Mouse (Mus musculus) neural tube, embryonic 13.5 days (tissue): ENCODE measurements around the gene Hdhd3. TPM values are rescaled to one million over a fixed set of nuclear protein-coding genes. Genes with fewer than 3 reads are reported as not detected.

Experiments
- ATAC-seq: fragments of 200-750 bp; cut with Nextera tagmentation; 2 replicates; pipeline ENCODE4 v1.8.0; 2017; ENCODE audit warnings: low read depth, mild to moderate bottlenecking, moderate TSS enrichment, moderate library complexity
- H3K27ac ChIP-seq: fragments of 300-500 bp; sonication (generic); replicated peaks from 2 replicates; pipeline ENCODE4 v1.5.1; 2015; ENCODE audit warnings: moderate library complexity, mild to moderate bottlenecking, inconsistent platforms
- H3K27me3 ChIP-seq: fragments of 300-500 bp; sonication (generic); 2 replicates; pipeline ENCODE4 v1.6.1; 2015; ENCODE audit warnings: mild to moderate bottlenecking, inconsistent platforms
- H3K36me3 ChIP-seq: fragments of 300-500 bp; sonication (generic); 2 replicates; pipeline ENCODE4 v1.6.1; 2015; ENCODE audit warnings: mild to moderate bottlenecking, inconsistent platforms
- H3K4me1 ChIP-seq: fragments of 300-500 bp; sonication (generic); replicated peaks from 2 replicates; pipeline ENCODE4 v1.6.1; 2015; ENCODE audit warnings: inconsistent platforms
- H3K4me2 ChIP-seq: fragments of 300-500 bp; sonication (generic); 2 replicates; pipeline ENCODE4 v1.6.1; 2015; ENCODE audit warnings: inconsistent platforms, mild to moderate bottlenecking, moderate library complexity
- H3K4me3 ChIP-seq: fragments of 300-500 bp; sonication (generic); 2 replicates; pipeline ENCODE4 v1.5.1; 2015; ENCODE audit warnings: mild to moderate bottlenecking, inconsistent platforms
- H3K9ac ChIP-seq: fragments of 300-500 bp; sonication (generic); 2 replicates; pipeline ENCODE4 v1.6.1; 2015; ENCODE audit warnings: moderate library complexity, mild to moderate bottlenecking, inconsistent platforms
- H3K9me3 ChIP-seq: fragments of 300-500 bp; sonication (generic); 2 replicates; pipeline ENCODE4 v1.6.1; 2016; ENCODE audit warnings: inconsistent platforms
- WGBS: fragments of 180-500 bp; shearing (Covaris S2); methylation state at CpG from one replicate; pipeline ENCODE4 v1.1.7; 2015; 5-methylcytosine and 5-hydroxymethylcytosine counted together
- polyA plus RNA-seq: library from polyadenylated mRNA; unstranded; fragments of >200 nt; fragmentation: Nextera tagmentation; extraction: Ambion mirVana; gene quantifications from 2 replicates; pipeline ENCODE4 v1.2.1, GENCODE M21; 2015

Gene Hdhd3
- polyA plus RNA-seq, 1 experiment from 2014 or later, result 14.2 TPM

DNA sequence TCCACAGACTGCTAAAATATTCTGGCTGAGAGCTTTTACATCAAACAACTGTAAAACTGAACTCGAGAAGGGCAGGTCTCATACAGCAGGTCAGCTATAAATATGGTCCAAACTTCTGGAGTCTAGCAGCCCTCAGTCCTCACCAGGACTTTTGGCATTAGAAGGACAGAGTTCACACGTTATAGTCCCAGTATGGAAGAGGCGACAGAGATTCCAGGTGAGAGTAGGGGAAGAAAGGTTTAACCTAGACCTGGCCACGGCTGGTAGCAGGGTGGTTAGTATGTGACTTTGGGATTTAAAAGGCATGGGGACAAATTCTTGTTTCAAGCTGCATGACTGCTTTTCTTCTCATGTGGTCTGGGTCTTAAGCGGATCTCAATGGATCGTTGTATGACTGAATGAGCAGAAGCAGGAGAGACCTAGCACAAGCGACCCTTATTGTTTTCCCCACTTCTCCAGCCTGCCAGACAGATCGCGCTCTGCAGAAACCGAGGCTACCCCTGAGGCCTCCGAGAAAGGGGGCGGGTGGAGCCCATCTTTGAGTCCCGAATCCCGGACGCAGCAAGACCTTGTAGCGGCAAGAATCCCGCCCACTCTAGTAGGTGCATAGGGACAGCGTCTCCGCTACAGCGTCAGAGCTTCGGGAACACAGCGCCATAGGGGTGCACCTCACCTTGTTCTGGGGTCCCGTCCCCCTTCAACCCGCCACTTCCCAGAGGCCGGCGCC is 16.0 kb upstream of the Hdhd3 start:
- H3K4me3 ChIP-seq, result peak overlapping the region; percentile 70
- peak; percentile 70 for ATAC-seq
- 2% methylated on average over 26 of the region's 26 CpGs for WGBS

DNA sequence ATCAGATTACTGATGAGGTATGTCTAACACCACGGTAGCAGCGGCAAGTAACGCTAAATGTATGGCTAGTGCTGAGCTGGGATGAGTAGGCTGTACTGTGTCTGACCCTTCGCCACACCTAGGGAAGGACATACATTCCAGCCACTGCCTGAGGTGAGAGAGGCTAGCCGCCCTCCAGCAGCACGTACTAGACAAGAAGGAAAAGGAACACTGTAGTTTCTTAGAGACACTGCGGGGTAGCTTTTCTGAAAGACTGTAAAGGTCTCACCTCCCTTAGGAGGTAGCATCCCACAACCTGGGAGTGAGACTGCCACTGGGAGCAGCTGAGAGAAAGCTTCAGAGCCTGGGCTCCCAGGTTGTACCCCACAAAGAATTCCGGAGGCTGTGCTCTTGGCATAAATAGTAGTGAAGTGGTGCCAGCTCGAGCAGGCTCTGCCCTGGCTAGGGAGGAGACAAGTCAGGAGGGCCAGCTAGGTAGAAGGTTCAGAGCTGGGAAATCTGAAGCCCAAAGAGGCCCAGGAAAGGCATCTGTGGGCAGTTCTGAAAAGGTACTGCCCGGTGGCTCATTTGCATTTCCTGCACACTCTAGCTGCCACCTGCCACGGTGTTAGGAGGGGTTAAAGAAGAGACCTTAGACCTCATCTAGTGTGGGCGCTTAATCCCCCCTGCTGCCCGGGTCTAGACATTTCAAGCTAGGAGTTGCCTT is 15.3 kb upstream of the Hdhd3 start:
- Histone ChIP-seq H3K27ac (no peak overlapping the region), H3K27me3 (no peaks in the 10 kb centered on the region), H3K9me3 (no peaks in the 10 kb centered on the region), H3K36me3 (peaks cover 14% of the 10 kb centered on the region), H3K4me1 (peaks cover 26% of the 10 kb centered on the region), H3K4me2 (peak overlapping the region; percentile 72), H3K9ac (peak overlapping the region; percentile 86), H3K4me3 (peak overlapping the region; percentile 70)
- ATAC-seq, result no peak
- WGBS, result 56% methylated on average over 13 of the region's 13 CpGs

More for the DNA sequence above, 16.0 kb upstream of the Hdhd3 start:
- Histone ChIP-seq H3K27ac (peak overlapping the region; percentile 81), H3K9me3 (no peaks in the 10 kb centered on the region), H3K4me2 (peak overlapping the region; percentile 72), H3K36me3 (peaks cover 10% of the 10 kb centered on the region; the same call in 1 of the 2 replicates), H3K9ac (peak overlapping the region; percentile 86), H3K27me3 (no peaks in the 10 kb centered on the region), H3K4me1 (peaks cover 33% of the 10 kb centered on the region)

GRCm38 (mm10) chr4:62517538-62518415 is 14.5 kb upstream of the Hdhd3 start:
- Histone ChIP-seq H3K36me3 (peaks cover 15% of the 10 kb centered on the region), H3K4me3 (no peak overlapping the region), H3K4me2 (no peak overlapping the region), H3K9ac (0 out of 2 replicates have a peak overlapping the region, but pooled peaks have one; percentile 86), H3K27ac (no peak overlapping the region), H3K4me1 (peaks cover 24% of the 10 kb centered on the region), H3K9me3 (no peaks in the 10 kb centered on the region), H3K27me3 (no peaks in the 10 kb centered on the region)
- whole genome bisulfite sequencing, result 89% methylated on average over 10 of the region's 10 CpGs
- ATAC-seq, result no peak

GRCm38 (mm10) chr4:62517046-62517445 is 13.8 kb upstream of the Hdhd3 start:
- H3K9ac ChIP-seq, result no peak overlapping the region
- no peaks in the 10 kb centered on the region for H3K27me3 ChIP-seq
- H3K27ac ChIP-seq, result no peak overlapping the region
- H3K9me3 ChIP-seq, result no peaks in the 10 kb centered on the region
- peaks cover 24% of the 10 kb centered on the region for H3K4me1 ChIP-seq
- no peak for ATAC-seq
- 94% methylated on average over 8 of the region's 8 CpGs for WGBS
- no peak overlapping the region for H3K4me2 ChIP-seq
- no peak overlapping the region for H3K4me3 ChIP-seq
- peaks cover 20% of the 10 kb centered on the region for H3K36me3 ChIP-seq

GRCm38 (mm10) chr4:62516579-62516978 is 13.3 kb upstream of the Hdhd3 start:
- H3K4me1 ChIP-seq, result peaks cover 24% of the 10 kb centered on the region
- peak overlapping the region; percentile 52; the same call in 1 of the 2 replicates for H3K27ac ChIP-seq
- H3K9me3 ChIP-seq, result no peaks in the 10 kb centered on the region
- H3K4me3 ChIP-seq, result no peak overlapping the region
- no peak overlapping the region for H3K9ac ChIP-seq
- WGBS, result 91% methylated on average over 1 of the region's 1 CpGs
- ATAC-seq, result no peak
- H3K4me2 ChIP-seq, result no peak overlapping the region
- no peaks in the 10 kb centered on the region for H3K27me3 ChIP-seq
- peaks cover 24% of the 10 kb centered on the region for H3K36me3 ChIP-seq

- H3K36me3 ChIP-seq, result peaks cover 29% of the 10 kb centered on the region
- no peaks in the 10 kb centered on the region for H3K27me3 ChIP-seq
- no peak for ATAC-seq
- 0 out of 2 replicates have a peak overlapping the region, but pooled peaks have one; percentile 45 for H3K9ac ChIP-seq
- H3K9me3 ChIP-seq, result no peaks in the 10 kb centered on the region
- H3K4me1 ChIP-seq, result peaks cover 24% of the 10 kb centered on the region
- WGBS, result 47% methylated on average over 2 of the region's 2 CpGs
- H3K4me2 ChIP-seq, result no peak overlapping the region
- no peak overlapping the region for H3K4me3 ChIP-seq
- peak overlapping the region; percentile 52; the same call in 1 of the 2 replicates for H3K27ac ChIP-seq
Measured at GRCm38 (mm10) chr4:62516079-62516478, 12.8 kb upstream of the Hdhd3 start.

GRCm38 (mm10) chr4:62515490-62515889 is 12.2 kb upstream of the Hdhd3 start:
- ATAC-seq, result no peak
- Histone ChIP-seq H3K36me3 (peaks cover 35% of the 10 kb centered on the region), H3K9me3 (no peaks in the 10 kb centered on the region), H3K4me3 (no peak overlapping the region), H3K4me1 (peaks cover 24% of the 10 kb centered on the region), H3K9ac (0 out of 2 replicates have a peak overlapping the region, but pooled peaks have one; percentile 45), H3K4me2 (no peak overlapping the region), H3K27ac (peak overlapping the region; percentile 38; the same call in 1 of the 2 replicates), H3K27me3 (no peaks in the 10 kb centered on the region)
- WGBS, result 86% methylated on average over 3 of the region's 3 CpGs

- no peak overlapping the region for H3K4me2 ChIP-seq
- H3K36me3 ChIP-seq, result peaks cover 40% of the 10 kb centered on the region
- 91% methylated on average over 7 of the region's 7 CpGs for WGBS
- no peaks in the 10 kb centered on the region for H3K9me3 ChIP-seq
- no peak overlapping the region for H3K9ac ChIP-seq
- H3K27me3 ChIP-seq, result no peaks in the 10 kb centered on the region
- no peak for ATAC-seq
- no peak overlapping the region for H3K27ac ChIP-seq
- peaks cover 24% of the 10 kb centered on the region for H3K4me1 ChIP-seq
- no peak overlapping the region for H3K4me3 ChIP-seq
Measured at GRCm38 (mm10) chr4:62514995-62515394, 11.7 kb upstream of the Hdhd3 start.

- no peak overlapping the region for H3K9ac ChIP-seq
- 54% methylated on average over 11 of the region's 11 CpGs for WGBS
Measured at GRCm38 (mm10) chr4:62513998-62514506, 10.8 kb upstream of the Hdhd3 start.

DNA sequence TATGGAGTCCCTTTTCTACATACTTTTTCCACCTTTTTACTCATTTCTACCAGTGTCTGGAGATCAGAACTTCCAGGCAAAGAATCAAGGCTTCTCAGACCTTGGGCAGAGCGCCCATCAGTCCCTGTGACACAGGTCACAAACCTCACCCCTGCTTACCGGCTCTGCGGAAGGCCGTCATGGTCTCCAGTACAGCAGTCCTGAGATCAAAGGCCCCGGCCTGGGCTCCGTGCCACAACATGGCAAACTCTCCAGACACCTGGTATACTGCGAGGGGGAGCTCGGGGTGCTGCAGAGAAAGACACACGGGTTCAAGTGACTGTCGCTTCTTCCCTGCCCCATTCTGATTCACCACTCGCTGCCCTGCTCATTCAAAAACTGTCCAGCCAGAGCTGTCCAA is 6.7 kb upstream of the Hdhd3 start:
- no peak overlapping the region for H3K27ac ChIP-seq
- no peak overlapping the region for H3K9ac ChIP-seq
- no peaks in the 10 kb centered on the region for H3K4me1 ChIP-seq
- WGBS, result 95% methylated on average over 11 of the region's 11 CpGs
- H3K27me3 ChIP-seq, result no peaks in the 10 kb centered on the region
- ATAC-seq, result no peak
- H3K4me2 ChIP-seq, result no peak overlapping the region
- H3K4me3 ChIP-seq, result no peak overlapping the region
- H3K9me3 ChIP-seq, result no peaks in the 10 kb centered on the region
- H3K36me3 ChIP-seq, result peaks cover 68% of the 10 kb centered on the region

More at GRCm38 (mm10) chr4:62513998-62514506, 10.8 kb upstream of the Hdhd3 start:
- H3K27me3 ChIP-seq, result no peaks in the 10 kb centered on the region
- peaks cover 21% of the 10 kb centered on the region for H3K4me1 ChIP-seq
- ATAC-seq, result no peak
- peaks cover 50% of the 10 kb centered on the region for H3K36me3 ChIP-seq
- H3K9me3 ChIP-seq, result no peaks in the 10 kb centered on the region
- H3K4me3 ChIP-seq, result no peak overlapping the region
- H3K27ac ChIP-seq, result no peak overlapping the region
- no peak overlapping the region for H3K4me2 ChIP-seq

DNA sequence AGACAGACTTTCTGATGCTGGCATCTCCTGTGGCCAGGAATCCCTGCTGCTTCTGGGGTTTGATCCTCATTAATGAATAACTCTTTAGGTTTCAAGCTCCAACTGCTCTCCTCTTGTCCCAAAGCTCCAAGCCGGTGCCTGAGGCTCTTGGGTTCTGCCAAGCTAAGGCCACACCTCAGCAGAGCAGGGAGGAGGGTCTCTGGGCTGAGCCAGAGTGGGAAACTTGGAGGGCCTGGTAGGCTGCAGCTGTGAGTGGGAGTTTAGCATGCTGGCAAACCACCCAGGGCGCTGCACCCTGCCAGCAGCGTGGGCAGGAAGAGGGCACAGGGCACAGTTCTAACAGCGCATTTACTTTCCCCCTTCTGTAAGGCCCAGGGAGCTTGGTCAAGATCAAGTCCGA is 5.6 kb upstream of the Hdhd3 start:
- no peak overlapping the region for H3K9ac ChIP-seq
- H3K27ac ChIP-seq, result no peak overlapping the region
- no peaks in the 10 kb centered on the region for H3K9me3 ChIP-seq
- H3K4me1 ChIP-seq, result no peaks in the 10 kb centered on the region
- H3K27me3 ChIP-seq, result no peaks in the 10 kb centered on the region
- H3K4me2 ChIP-seq, result no peak overlapping the region
- ATAC-seq, result no peak
- no peak overlapping the region for H3K4me3 ChIP-seq
- WGBS, result 88% methylated on average over 5 of the region's 5 CpGs
- H3K36me3 ChIP-seq, result peaks cover 66% of the 10 kb centered on the region
